Mouse (Mus musculus): ENCODE measurements around the gene Rnf113a1. TPM values are rescaled to one million over a fixed set of nuclear protein-coding genes. Genes with fewer than 3 reads are reported as not detected.
A peak's percentile ranks its signal among the peaks of the same experiment; 100 is the strongest.
"Not testable (repeated sequence)": the region's sequence is repeated elsewhere in the genome, so short reads cannot be mapped to it uniquely, and the experiment has no call there.

The Rnf113a1 gene
- polyA plus RNA-seq (2015; fragmentation: Nextera tagmentation; extraction: Ambion mirVana): 21.0 and 26.6 TPM in 2 replicates

- H3K27ac ChIP-seq (ENCODE audit: low read depth, low read length): peak within 1 kb of the TSS; percentile 85
- H3K9me3 ChIP-seq (ENCODE audit: control insufficient read depth, low read length): no peaks in the 10 kb centered on the region
- WGBS: 22% methylated on average over 57 of the region's 63 CpGs
- peak; percentile 94 for ATAC-seq
- H3K9ac ChIP-seq (ENCODE audit: low read depth, low read length): peak within 1 kb of the TSS; percentile 67
- peaks cover 6% of the 10 kb centered on the region; the same call in 1 of the 2 replicates for H3K4me1 ChIP-seq (ENCODE audit: control insufficient read depth, insufficient read depth, low read depth, low read length)
- no peaks in the 10 kb centered on the region for H3K36me3 ChIP-seq (ENCODE audit: control insufficient read depth, insufficient read depth, low read length)
- H3K4me3 ChIP-seq (ENCODE audit: low read length): peak within 1 kb of the TSS; percentile 57
- peak within 1 kb of the TSS; percentile 59 for H3K4me2 ChIP-seq (ENCODE audit: low read length)
- no peaks in the 10 kb centered on the region for H3K27me3 ChIP-seq (replicated peaks; ENCODE audit: control insufficient read depth, insufficient read depth, low read length)
Measured at GRCm38 (mm10) chrX:37191105-37191743, at the start of gene Rnf113a1, which contains the start of gene Ndufa1. Gene Rnf113a1 (plus strand): TSS chrX:37191245. Gene Ndufa1 (minus strand): TSS chrX:37191163.

GRCm38 (mm10) chrX:37141732-37142131 lies 49.3 kb upstream of the Rnf113a1 start:
- Histone ChIP-seq H3K27me3 (replicated peaks; ENCODE audit: control insufficient read depth, insufficient read depth, low read length) (no peaks in the 10 kb centered on the region), H3K9me3 (ENCODE audit: control insufficient read depth, low read length) (no peaks in the 10 kb centered on the region), H3K4me2 (ENCODE audit: low read length) (no peak overlapping the region), H3K36me3 (ENCODE audit: control insufficient read depth, insufficient read depth, low read length) (peaks cover 5% of the 10 kb centered on the region; the same call in 1 of the 2 replicates), H3K4me1 (ENCODE audit: control insufficient read depth, insufficient read depth, low read depth, low read length) (no peaks in the 10 kb centered on the region), H3K4me3 (ENCODE audit: low read length) (no peak overlapping the region), H3K27ac (ENCODE audit: low read depth, low read length) (no peak overlapping the region), H3K9ac (ENCODE audit: low read depth, low read length) (no peak overlapping the region)
- 95% methylated on average over 3 of the region's 3 CpGs for WGBS
- no peak for ATAC-seq

- not testable (repeated sequence) for ATAC-seq; H3K4me2 ChIP-seq (ENCODE audit: low read length); H3K27me3 ChIP-seq (replicated peaks; ENCODE audit: control insufficient read depth, insufficient read depth, low read length); H3K4me3 ChIP-seq (ENCODE audit: low read length); H3K4me1 ChIP-seq (ENCODE audit: control insufficient read depth, insufficient read depth, low read depth, low read length); H3K9ac ChIP-seq (ENCODE audit: low read depth, low read length); H3K27ac ChIP-seq (ENCODE audit: low read depth, low read length); H3K36me3 ChIP-seq (ENCODE audit: control insufficient read depth, insufficient read depth, low read length); H3K9me3 ChIP-seq (ENCODE audit: control insufficient read depth, low read length)
- WGBS: no CpG with 5 or more reads among the region's 4 CpGs
Measured at GRCm38 (mm10) chrX:37144498-37144897, 46.5 kb upstream of the Rnf113a1 start.

- Histone ChIP-seq H3K4me3 (ENCODE audit: low read length) (no peak overlapping the region), H3K36me3 (ENCODE audit: control insufficient read depth, insufficient read depth, low read length) (peaks cover 3% of the 10 kb centered on the region; the same call in 1 of the 2 replicates), H3K27ac (ENCODE audit: low read depth, low read length) (no peak overlapping the region), H3K9me3 (ENCODE audit: control insufficient read depth, low read length) (no peaks in the 10 kb centered on the region), H3K27me3 (replicated peaks; ENCODE audit: control insufficient read depth, insufficient read depth, low read length) (no peaks in the 10 kb centered on the region), H3K4me1 (ENCODE audit: control insufficient read depth, insufficient read depth, low read depth, low read length) (no peaks in the 10 kb centered on the region), H3K9ac (ENCODE audit: low read depth, low read length) (no peak overlapping the region), H3K4me2 (ENCODE audit: low read length) (no peak overlapping the region)
- ATAC-seq: no peak
- 94% methylated on average over 2 of the region's 2 CpGs for WGBS
Measured at GRCm38 (mm10) chrX:37144954-37145353, 46.1 kb upstream of the Rnf113a1 start.

GRCm38 (mm10) chrX:37157839-37158238 lies 33.2 kb upstream of the Rnf113a1 start:
- Histone ChIP-seq H3K27me3 (replicated peaks; ENCODE audit: control insufficient read depth, insufficient read depth, low read length) (no peaks in the 10 kb centered on the region), H3K4me1 (ENCODE audit: control insufficient read depth, insufficient read depth, low read depth, low read length) (no peaks in the 10 kb centered on the region), H3K36me3 (ENCODE audit: control insufficient read depth, insufficient read depth, low read length) (0 out of 2 replicates have a peak, but pooled peaks cover 2% of the 10 kb centered on the region), H3K4me2 (ENCODE audit: low read length) (no peak overlapping the region), H3K4me3 (ENCODE audit: low read length) (no peak overlapping the region), H3K27ac (ENCODE audit: low read depth, low read length) (no peak overlapping the region), H3K9me3 (ENCODE audit: control insufficient read depth, low read length) (no peaks in the 10 kb centered on the region), H3K9ac (ENCODE audit: low read depth, low read length) (no peak overlapping the region)
- no peak for ATAC-seq
- WGBS: 63% methylated on average over 4 of the region's 4 CpGs

GRCm38 (mm10) chrX:37161169-37161568 lies 29.9 kb upstream of the Rnf113a1 start:
- no peak overlapping the region for H3K4me2 ChIP-seq (ENCODE audit: low read length)
- 67% methylated on average over 9 of the region's 10 CpGs for WGBS
- H3K4me1 ChIP-seq (ENCODE audit: control insufficient read depth, insufficient read depth, low read depth, low read length): no peaks in the 10 kb centered on the region
- H3K4me3 ChIP-seq (ENCODE audit: low read length): no peak overlapping the region
- H3K27me3 ChIP-seq (replicated peaks; ENCODE audit: control insufficient read depth, insufficient read depth, low read length): no peaks in the 10 kb centered on the region
- H3K9ac ChIP-seq (ENCODE audit: low read depth, low read length): no peak overlapping the region
- H3K27ac ChIP-seq (ENCODE audit: low read depth, low read length): no peak overlapping the region
- H3K9me3 ChIP-seq (ENCODE audit: control insufficient read depth, low read length): no peaks in the 10 kb centered on the region
- H3K36me3 ChIP-seq (ENCODE audit: control insufficient read depth, insufficient read depth, low read length): no peaks in the 10 kb centered on the region
- ATAC-seq: no peak

- Histone ChIP-seq H3K4me2 (ENCODE audit: low read length) (no peak overlapping the region), H3K9me3 (ENCODE audit: control insufficient read depth, low read length) (no peaks in the 10 kb centered on the region), H3K9ac (ENCODE audit: low read depth, low read length) (no peak overlapping the region), H3K4me1 (ENCODE audit: control insufficient read depth, insufficient read depth, low read depth, low read length) (no peaks in the 10 kb centered on the region), H3K4me3 (ENCODE audit: low read length) (no peak overlapping the region), H3K27ac (ENCODE audit: low read depth, low read length) (no peak overlapping the region), H3K27me3 (replicated peaks; ENCODE audit: control insufficient read depth, insufficient read depth, low read length) (no peaks in the 10 kb centered on the region), H3K36me3 (ENCODE audit: control insufficient read depth, insufficient read depth, low read length) (no peaks in the 10 kb centered on the region)
- ATAC-seq: no peak
- WGBS: 79% methylated on average over 18 of the region's 18 CpGs
Measured at GRCm38 (mm10) chrX:37163115-37163514, 27.9 kb upstream of the Rnf113a1 start.

- H3K36me3 ChIP-seq (ENCODE audit: control insufficient read depth, insufficient read depth, low read length): no peaks in the 10 kb centered on the region
- H3K27ac ChIP-seq (ENCODE audit: low read depth, low read length): no peak overlapping the region
- H3K4me3 ChIP-seq (ENCODE audit: low read length): no peak overlapping the region
- no peaks in the 10 kb centered on the region for H3K9me3 ChIP-seq (ENCODE audit: control insufficient read depth, low read length)
- H3K9ac ChIP-seq (ENCODE audit: low read depth, low read length): no peak overlapping the region
- no peaks in the 10 kb centered on the region for H3K4me1 ChIP-seq (ENCODE audit: control insufficient read depth, insufficient read depth, low read depth, low read length)
- no peak overlapping the region for H3K4me2 ChIP-seq (ENCODE audit: low read length)
- no peaks in the 10 kb centered on the region for H3K27me3 ChIP-seq (replicated peaks; ENCODE audit: control insufficient read depth, insufficient read depth, low read length)
- no peak; the same call in 1 of the 2 replicates for ATAC-seq
- WGBS: 40% methylated on average over 3 of the region's 3 CpGs
Measured at GRCm38 (mm10) chrX:37167085-37167484, 24.0 kb upstream of the Rnf113a1 start.

- H3K9me3 ChIP-seq (ENCODE audit: control insufficient read depth, low read length): no peaks in the 10 kb centered on the region
- no peak within 1 kb of the TSS for H3K4me3 ChIP-seq (ENCODE audit: low read length)
- H3K36me3 ChIP-seq (ENCODE audit: control insufficient read depth, insufficient read depth, low read length): no peaks in the 10 kb centered on the region
- no peak within 1 kb of the TSS for H3K4me2 ChIP-seq (ENCODE audit: low read length)
- H3K27ac ChIP-seq (ENCODE audit: low read depth, low read length): no peak within 1 kb of the TSS
- WGBS: 36% methylated on average over 5 of the region's 5 CpGs
- H3K9ac ChIP-seq (ENCODE audit: low read depth, low read length): no peak within 1 kb of the TSS
- H3K27me3 ChIP-seq (replicated peaks; ENCODE audit: control insufficient read depth, insufficient read depth, low read length): no peaks in the 10 kb centered on the region
- H3K4me1 ChIP-seq (ENCODE audit: control insufficient read depth, insufficient read depth, low read depth, low read length): no peaks in the 10 kb centered on the region
- ATAC-seq: 0 out of 2 replicates have a peak, but pooled peaks have one; percentile 45
Measured at GRCm38 (mm10) chrX:37168742-37169141, 22.3 kb upstream of the Rnf113a1 start, which contains the start of gene Akap14. Gene Akap14 (minus strand): TSS chrX:37168842.

All from hindbrain, embryonic 16.5 days (tissue).